Mouse (Mus musculus): ENCODE measurements around the gene Map7d1.

The Map7d1 gene

GRCm38 (mm10) chr4:126256131-126256791 lies at the start of gene Map7d1:
Gene Map7d1, minus strand, starts transcription at chr4:126256343.
- peak; percentile 87 to 88 for DNase-seq

DNA sequence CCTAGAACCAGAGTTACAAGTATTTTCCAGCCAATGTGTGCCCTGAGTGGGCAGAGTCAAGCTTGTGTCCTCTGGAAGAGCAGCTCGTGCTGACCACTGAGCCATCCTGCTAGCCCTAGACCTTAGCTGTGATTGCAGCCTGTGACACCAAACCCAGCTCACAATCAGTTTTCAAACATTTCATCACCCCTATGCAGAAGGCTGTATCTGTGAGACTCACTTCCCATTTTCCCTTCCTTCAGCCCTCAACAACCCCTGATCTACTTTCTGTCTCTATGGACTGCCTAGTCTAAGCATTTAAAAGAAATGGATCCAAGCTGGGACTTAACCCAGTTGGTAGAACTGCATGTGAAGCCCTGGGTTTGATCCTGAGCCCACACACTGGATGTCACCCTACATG lies 49.3 kb upstream of the Map7d1 start:
- DNase-seq: no peak

DNA sequence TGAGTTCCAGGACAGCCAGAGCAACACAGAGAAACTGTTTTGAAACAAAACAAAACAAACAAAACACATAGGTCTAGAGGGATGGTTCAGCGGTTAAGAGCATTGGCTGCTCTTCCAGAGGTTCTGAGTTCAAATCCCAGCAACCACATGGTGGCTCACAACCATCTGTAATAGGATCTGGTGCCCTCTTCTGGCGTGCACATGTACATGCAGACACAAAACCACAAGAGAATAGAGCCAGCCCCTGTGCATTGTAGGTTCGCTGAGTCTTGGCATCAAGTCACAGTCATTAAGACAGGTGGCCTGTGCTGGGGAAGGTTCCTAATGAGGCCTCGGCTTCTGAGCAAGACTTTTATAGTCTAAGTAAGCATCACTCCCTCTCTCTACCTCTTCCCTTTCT lies 47.7 kb upstream of the Map7d1 start:
- no peak for DNase-seq

DNA sequence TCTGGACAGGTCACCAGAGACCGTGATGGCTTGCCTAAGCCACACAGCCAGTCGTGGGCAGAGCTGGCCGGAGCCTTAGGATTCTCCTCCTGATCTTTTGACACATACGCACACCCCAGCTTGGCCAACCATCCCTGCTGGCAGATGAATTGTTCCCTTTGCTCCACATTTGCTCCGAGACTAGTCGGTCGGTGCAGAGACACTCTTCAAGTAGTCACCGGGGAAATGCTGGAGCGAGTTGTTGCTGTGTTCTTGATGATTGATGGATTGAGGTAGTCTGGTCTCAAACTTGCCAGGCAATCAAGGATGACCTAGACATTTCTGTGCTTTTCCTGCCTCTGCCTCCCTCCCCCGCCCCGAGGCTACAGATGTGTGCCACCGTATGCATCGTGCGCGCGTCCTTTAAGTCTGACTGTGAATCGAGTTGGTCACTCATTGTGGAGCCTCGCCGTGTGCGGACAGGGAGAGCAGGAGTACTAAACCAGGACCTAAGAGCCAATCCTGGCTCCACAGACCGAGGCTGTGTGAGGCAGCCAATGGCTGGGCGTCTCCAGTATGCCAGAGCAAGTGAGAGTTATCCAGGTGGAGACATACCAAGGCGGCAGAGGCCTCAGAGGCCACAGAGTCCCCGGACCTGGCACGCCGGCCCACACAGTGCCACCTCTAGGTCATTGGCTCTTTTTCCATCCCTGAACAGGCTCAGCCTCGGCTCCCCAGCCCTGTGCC lies 45.6 kb upstream of the Map7d1 start:
- DNase-seq: no peak

DNA sequence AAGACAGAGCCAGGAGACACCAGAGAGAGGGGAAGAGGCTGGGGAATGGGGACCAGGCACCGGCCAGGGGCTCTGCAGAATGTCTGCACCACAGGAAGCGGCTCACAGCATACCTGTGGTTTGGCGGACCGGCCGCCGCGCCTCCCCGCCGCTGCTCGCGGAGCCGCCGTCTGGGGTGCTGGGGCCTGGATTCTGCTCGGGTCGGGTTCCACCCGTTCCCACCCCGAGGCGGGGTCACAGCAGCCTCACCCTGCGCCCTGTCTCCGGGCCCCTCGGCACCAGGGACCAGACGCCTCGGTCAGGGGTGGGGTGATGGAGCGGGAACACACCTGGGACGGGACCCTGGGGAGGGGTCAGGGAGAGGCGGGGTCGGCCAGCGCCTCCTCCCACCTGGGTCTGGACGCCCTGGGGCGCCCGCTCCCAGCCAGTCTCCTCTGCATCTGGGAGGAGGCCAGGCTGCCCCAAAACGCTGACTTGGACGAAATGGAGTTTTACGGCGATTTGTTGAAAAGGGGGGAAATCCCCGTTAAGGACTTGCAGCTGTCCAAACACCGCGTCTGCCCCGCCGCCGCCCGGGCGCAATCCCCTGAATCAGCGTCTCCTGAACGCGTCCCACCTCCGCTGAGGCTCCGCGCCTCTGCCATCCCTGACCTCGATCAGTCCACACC lies 44.9 kb upstream of the Map7d1 start:
- no peak for DNase-seq

GRCm38 (mm10) chr4:126296617-126297101 lies 40.5 kb upstream of the Map7d1 start:
- peak; percentile 71 to 77 for DNase-seq

DNA sequence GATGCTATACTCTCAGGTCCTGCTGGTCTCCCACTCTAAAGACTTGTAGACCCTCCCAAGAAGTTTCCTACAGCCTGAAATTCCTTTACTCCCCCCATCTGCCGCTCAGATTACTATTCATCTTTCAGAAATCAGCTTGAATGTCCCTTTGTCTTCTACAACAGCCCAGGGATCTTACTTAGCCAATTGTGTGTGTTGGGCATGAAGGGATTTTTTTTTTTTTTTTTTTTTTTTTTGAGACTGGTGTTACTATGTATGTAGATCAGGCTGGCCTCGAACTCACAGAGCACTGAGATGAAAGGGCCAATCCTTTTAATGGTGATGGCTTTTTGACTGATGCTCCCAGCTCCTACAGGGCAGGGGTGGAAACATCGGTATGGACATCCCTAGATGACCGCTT lies 39.8 kb upstream of the Map7d1 start:
- no peak for DNase-seq

DNA sequence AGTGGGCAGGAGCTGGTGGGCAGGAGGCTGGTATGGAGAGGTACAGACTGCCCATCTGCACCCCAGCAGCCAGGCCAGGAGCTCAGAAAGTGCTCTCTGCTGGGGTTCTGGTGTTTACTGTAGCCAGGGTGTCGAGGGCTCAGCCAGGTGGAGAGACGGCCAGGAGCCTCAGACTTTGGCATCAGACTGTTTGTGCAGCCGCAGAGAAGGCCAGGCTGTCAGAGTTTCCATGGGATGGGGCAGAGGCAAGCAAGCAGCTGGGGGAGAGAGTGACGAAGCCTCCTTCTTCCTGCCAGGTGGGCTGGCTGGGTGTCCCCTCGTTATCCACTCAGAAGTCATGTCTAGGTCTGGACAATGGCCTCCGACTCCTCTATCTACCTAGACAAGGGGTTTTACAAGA lies 39.0 kb upstream of the Map7d1 start:
- DNase-seq: no peak

DNA sequence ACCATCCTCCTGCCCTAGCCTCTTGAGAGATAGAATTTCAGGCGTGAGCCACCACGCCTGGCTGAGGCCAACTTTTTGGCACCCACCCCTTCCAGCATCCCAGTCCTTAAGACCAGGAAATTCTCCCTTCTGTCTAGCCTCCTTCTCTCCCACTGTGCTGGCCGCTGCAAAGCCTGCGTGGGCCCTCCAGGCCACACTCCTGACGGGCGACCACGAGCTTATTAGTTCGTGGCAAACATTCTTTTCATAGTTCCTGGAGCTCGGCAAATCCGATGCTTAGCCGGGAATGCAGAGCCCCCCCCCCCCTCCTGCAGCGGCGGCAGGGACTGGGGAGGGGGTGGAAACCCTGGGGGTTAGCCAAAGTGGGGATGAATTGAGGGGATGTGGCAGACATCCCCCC lies 35.1 kb upstream of the Map7d1 start:
- DNase-seq: no peak

DNA sequence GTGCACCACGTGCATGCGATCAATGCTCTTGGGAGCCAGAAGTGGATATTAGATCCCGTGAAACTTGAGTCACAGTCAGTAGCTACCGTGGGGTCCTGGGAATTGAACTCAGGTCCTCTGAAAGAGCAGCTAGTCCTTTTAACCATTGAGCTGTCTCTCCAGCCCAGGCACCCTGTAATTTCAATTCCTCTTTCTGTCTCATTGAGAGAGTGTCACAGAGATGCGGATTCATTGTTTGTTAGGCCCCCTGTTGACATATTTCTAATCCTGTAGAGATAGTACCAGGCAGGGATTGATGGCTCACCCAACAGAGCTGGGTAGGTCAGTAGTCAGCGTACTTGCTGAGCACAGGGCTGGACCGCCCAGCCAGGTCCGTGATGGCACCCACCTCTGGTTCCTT lies 34.2 kb upstream of the Map7d1 start:
- no peak for DNase-seq

GRCm38 (mm10) chr4:126288085-126288666 lies 32.0 kb upstream of the Map7d1 start:
- no peak for DNase-seq

DNA sequence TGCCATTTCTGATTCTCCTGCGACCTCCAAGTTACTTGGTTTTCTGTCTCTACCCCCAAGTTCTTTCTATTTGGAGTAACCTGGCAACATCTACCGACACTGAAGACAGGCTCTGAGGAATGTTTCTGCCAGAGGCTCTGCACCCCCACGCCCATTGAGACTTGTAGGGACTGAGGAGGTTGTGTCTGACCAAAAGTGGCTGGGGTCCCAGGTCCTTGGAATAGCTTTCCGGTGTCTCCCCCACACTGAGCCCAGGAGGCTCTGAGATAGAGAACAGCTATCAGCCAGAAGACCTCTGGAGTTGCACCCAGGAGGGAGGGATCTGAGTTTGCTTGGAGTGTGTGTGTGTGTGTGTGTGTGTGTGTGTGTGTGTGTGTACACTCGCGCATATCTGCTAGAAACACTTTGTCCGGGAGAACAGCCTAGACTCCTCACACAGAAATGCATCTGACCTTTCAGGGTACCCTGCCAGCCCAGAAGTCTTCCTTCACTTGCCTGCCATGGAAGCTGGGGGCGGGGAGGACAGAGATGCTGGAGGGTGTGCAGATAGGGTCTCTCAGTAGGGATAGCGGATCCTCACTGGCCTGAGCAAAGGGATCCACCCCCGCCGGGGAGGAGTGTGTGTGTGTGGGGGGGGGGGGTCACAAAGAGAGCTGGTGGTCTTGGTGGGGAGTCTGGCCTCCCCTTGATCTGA lies 31.3 kb upstream of the Map7d1 start:
- DNase-seq: no peak

- peak in 1 of 2 experiments; percentile 36 for DNase-seq
These were observed 30.3 kb upstream of the Map7d1 start, which contains the start of gene Col8a2 for GRCm38 (mm10) chr4:126286492-126286891. Gene Col8a2, plus strand, starts transcription at chr4:126286793.

- DNase-seq: no peak
These were observed 27.4 kb upstream of the Map7d1 start for GRCm38 (mm10) chr4:126283582-126283981.

GRCm38 (mm10) chr4:126281706-126282105 lies 25.6 kb upstream of the Map7d1 start:
- no peak for DNase-seq

GRCm38 (mm10) chr4:126278961-126279360 lies 22.8 kb upstream of the Map7d1 start:
- no peak for DNase-seq

GRCm38 (mm10) chr4:126278565-126278915 lies 22.4 kb upstream of the Map7d1 start:
- DNase-seq: no peak

GRCm38 (mm10) chr4:126277906-126278564 lies 21.9 kb upstream of the Map7d1 start:
- DNase-seq: no peak

DNA sequence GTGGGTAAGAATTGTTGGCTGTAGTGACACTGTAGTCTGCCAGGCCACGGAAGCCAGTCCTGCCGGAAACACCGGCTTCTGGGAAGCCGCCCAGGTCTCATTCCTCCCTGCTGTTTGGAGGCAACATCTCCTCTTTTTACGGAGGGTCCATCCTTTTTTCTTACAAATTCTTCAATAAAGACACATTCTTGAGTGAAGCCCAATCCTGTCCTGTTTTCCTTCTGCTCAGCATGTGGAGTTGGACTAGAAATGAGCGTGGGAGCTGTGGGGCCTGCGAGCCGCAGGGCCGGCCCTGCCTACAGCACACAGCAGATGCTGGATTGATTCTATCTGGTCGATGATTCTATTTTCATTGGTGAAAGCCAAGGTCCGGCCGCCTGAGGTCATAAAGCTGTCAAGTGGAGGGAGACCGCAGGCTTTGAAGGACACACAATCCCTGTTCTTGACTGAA lies 19.6 kb upstream of the Map7d1 start:
- no peak for DNase-seq

- no peak for DNase-seq
These were observed 18.9 kb upstream of the Map7d1 start for GRCm38 (mm10) chr4:126275081-126275480.

DNA sequence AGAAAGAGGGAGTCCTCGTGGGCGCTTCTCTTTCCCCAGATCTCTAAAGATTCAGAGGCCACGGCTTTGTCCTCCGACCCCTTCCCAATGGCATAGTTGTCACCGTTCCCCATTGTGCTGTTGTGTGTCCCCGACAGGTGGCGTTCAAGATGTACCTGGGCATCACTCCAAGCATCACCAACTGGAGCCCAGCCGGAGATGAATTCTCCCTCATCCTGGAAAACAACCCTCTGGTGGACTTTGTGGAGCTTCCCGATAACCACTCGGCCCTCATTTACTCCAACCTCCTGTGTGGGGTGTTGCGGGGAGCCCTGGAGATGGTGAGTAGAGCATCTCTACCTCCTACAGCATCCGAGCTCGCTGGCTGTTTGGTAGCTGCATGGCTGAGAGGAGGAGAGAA lies 17.6 kb upstream of the Map7d1 start:
- no peak for DNase-seq

- no peak for DNase-seq
These were observed 13.1 kb upstream of the Map7d1 start for GRCm38 (mm10) chr4:126269292-126269691.

Measured in lung, adult 18-20 months (tissue).